Mouse (Mus musculus): ENCODE measurements at regions not wholly inside any gene's neighbourhood (a gene's known extent, or its start where the extent isn't known, plus 50 kb on each side); places are given as distances from the start of the nearest gene placed in this dataset.

DNA sequence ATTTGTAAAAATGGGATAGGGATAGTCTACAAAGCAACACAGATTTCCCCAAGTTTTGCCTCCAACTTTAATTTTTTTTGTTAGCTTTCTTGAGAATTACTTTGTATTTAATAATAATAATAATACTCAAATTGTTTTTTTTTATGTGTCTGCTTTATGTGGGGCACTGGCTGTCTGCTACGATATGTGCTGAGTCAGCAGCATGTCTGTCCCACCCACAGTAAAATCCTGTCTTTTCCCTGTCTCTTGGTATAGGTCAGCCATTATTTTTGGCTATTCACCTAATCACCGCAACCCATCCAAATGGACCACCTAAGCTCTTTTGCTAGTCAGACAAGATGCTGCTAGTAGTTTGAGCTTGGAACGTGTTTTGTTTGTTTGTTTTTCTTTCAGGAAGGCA lies 473.0 kb downstream of the Hs3st4 start:
- DNase-seq (ENCODE audit: low spot score) = no peak

DNA sequence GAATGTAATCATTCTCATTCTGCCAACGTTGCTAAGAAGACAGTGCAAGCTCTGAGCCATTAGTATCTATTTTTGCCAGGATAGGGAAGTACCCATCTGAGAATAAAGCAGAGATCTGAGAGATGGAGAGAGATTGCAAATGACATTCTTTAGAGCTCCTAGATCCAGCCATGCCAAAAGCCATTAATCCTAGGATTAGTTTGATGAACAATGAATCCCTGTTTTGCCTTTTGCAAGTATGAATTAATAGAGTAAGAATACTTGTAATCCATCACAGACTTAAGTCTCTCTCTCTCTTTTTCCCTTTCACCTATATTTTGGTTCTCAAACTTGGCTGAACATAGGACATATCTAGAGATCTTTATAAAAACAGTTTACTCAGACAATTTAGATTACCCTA lies 504.7 kb downstream of the Hs3st4 start:
- DNase-seq (ENCODE audit: low spot score) = no peak

- DNase-seq (ENCODE audit: low spot score) = no peak
Observed at GRCm38 (mm10) chr7:124491109-124491793, 508.6 kb downstream of the Hs3st4 start.

GRCm38 (mm10) chr7:124491851-124492390 lies 509.3 kb downstream of the Hs3st4 start:
- no peak for DNase-seq (ENCODE audit: low spot score)

DNA sequence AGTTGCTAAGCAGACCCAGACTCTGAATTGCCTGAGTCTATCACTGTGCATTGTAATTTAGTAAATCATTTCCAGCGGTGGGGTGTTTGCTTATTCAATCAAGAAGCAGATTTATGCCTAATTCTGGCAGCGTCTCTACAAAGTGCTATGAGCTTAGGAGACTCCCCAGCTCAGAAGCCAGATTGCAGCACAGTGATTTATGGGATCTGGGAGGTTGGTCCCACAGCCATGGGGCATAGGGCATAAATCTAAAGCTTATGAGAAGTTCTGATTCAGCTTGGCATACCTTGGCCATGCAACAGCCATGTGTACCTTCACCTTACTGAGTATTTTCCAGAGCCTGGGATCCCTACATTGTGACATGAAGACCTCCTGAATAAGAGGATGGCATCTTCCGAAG lies 518.0 kb downstream of the Hs3st4 start:
- no peak for DNase-seq (ENCODE audit: low spot score)

DNA sequence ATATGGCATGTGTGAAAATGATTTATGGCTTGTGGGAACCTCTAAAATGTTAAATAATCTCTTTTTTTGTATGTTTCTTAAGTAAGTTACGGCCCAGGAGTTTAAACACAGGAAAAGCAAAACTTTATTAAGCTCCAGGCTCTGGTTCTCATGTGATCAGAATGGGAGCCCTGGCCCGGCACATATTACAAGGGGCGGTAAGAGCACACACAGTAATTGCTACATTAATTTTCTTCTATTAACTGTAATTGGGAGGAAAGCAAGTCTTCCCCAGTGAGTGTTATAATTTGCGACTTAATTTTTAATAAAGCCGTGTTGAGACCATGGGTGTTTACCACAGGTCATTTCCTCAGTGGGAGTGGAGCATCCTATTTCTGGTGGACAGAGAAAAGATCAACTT lies 520.1 kb downstream of the Hs3st4 start:
- no peak for DNase-seq (ENCODE audit: low spot score)

- DNase-seq (ENCODE audit: low spot score) = no peak
Observed at GRCm38 (mm10) chr7:124549038-124549437, 566.4 kb downstream of the Hs3st4 start.

DNA sequence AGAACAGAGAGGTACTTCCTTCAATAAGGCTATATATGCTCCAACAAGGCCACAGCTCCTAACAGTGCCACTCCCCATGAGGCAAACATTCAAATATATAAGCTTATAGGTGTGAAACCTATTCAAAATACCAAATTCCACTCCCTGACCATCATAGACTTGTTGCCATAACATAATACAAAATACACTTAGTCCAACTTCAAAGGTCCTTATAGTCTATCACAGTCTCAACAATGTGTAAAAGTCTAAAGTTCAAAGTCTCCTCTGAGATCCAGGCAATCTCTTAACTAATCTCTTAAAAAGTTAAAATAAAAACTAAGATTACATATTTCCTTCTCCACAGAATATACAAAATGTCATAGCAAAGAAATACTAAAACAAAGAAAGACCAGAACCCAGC lies 574.5 kb downstream of the Hs3st4 start:
- DNase-seq (ENCODE audit: low spot score) = no peak

DNA sequence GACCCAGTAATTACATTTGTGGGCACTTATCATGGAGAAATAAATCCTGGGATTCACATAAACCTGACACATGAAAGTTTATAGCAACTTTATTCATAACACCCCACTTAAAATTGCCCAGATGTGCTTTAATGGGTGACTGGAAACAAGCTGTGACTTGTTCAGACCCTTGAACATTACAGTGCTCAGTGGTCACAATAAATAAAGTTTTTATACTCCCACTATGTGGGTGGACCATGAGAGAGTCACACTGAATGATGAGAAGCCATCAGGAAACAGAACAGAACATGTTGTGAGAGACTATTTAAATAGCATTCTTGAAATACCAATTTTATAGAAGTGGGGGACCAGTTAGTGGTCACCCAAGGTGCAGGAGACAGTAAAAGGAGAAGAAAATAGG lies 588.1 kb downstream of the Hs3st4 start:
- no peak for DNase-seq (ENCODE audit: low spot score)

GRCm38 (mm10) chr7:124573666-124574065 lies 591.0 kb downstream of the Hs3st4 start:
- no peak for DNase-seq (ENCODE audit: low spot score)

DNA sequence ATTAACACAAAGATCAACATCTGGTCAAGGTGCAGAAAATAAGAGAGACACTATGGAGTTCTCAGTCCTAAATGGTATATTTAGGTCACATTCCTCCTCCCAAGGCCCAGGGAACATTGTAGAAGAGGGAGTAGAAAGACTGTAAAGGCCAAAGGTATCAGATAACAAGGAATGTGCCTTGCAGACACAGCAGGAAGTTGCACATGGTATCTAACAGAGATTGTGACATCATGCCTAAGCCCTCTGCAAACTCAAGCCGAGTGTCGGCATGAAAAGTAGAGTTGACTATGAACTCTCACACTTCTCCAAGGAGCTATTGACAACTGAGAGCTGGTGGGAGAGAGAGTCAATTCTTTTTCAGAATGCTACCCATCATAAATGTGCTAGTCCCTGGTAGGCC lies 598.7 kb downstream of the Hs3st4 start:
- DNase-seq (ENCODE audit: low spot score) = no peak

DNA sequence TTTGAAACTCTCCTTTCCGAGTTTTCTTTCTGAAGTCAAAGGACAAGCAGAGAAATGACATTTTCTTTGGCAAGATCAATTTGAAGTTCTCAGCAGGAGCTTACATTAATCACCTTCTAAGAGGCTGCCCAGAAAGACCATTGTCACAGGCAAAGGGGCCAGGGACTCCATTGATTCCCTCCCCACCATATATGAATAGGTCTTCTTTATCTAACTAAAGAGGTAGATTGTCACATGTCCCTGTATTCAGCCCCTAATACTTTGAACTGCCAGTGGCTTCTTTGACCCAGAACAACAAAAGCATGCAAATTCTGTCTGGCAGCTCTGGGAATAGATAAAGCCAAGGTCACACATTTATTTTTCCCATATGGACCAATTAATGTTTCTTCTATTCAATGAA lies 602.6 kb downstream of the Hs3st4 start:
- DNase-seq (ENCODE audit: low spot score) = no peak

DNA sequence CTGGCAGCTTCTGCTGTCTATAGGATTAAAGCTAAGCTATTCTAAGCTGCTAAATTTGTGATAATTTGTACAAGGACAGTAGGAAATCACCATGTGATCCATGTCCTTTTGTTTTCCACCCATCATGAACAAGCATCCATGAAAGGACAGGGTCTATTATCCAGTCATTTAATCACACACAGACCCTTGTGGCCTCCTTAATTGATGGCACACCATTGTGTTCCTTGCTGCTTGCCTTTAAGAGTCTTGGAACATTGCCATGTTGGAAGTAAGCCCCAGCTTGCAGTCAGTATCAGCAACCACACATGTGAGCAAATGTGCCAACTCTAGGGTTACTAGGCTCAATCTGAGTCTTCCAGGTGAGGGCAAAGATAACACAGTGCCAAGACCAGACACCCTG lies 608.7 kb downstream of the Hs3st4 start:
- DNase-seq (ENCODE audit: low spot score) = no peak

- no peak for DNase-seq (ENCODE audit: low spot score)
Observed at GRCm38 (mm10) chr7:124593462-124593861, 610.8 kb downstream of the Hs3st4 start.

DNA sequence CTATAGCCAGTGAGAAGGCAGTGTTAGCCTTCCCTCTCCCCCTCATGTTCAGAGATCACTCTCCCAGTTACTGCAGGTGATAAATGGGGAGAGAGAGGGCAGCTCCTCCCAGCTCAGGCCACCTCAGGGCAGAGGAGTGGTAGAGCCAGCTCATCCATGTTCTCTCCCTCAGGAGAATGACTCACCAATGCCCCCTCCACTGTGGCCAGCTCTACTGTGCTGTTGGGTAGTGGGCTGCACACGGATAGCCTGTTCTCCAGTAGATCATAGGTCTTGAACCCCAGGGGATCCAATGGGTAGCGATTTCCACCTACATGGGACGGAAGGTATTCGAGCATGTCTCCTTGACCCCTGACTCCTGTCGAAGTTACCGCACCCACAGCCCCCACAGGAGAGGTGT lies 618.1 kb downstream of the Hs3st4 start:
- DNase-seq (ENCODE audit: low spot score) = no peak

DNA sequence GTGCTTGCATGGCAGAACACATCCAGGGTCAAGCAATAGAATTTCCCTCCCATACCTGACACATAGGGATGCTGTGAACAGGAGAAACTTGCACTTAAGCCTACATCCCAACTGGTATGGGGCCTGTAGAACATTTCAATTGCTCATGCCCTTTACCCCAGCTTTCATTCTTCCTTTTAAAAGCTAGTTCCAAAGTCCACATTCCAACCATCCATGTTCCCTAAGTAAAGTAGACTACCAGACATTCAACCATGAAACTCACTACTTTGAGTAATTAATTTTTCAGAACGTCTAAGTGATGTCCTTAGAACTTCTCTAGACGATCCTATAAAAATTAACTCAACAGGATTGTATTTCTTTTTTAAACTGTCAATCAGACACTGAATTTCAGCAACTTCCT lies 621.9 kb downstream of the Hs3st4 start:
- DNase-seq (ENCODE audit: low spot score) = no peak

DNA sequence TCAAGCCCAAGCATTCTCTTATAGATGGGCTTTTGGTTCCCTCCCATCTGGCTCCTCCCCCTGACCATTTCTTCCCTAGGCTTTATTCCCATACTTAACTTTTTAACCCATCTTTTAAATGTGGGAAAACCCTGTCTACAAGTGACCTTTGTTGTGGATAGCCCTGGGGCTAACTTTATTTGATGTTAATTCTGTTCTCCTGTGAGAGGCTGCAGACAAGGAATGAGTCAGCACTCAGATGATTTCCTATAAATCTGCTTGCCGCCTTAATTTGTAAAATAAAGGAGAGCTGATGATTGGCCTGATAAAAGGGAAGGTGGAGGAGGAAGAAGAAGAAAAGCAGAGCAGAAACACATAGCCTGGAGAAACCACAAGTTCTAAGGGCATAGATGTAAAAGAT lies 623.3 kb downstream of the Hs3st4 start:
- DNase-seq (ENCODE audit: low spot score) = no peak

DNA sequence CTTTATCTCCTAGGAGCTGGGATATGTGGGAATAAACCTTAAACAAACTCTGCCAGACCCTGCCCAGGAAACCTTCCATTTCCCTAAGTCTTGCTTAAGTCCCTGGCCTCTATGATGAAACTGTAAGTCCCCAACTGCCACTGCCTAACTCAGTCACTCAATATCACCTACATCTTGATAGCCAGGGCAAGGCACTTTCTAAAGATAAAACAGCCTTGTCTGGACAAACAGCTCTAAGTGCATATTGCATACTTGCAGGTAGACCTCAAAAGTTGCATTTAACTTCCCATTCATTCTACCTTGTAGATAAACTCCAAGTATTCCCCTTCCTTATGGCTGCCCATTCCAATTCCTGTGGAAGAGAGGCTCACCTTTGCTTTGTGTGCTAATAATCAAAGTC lies 624.4 kb downstream of the Hs3st4 start:
- no peak for DNase-seq (ENCODE audit: low spot score)

DNA sequence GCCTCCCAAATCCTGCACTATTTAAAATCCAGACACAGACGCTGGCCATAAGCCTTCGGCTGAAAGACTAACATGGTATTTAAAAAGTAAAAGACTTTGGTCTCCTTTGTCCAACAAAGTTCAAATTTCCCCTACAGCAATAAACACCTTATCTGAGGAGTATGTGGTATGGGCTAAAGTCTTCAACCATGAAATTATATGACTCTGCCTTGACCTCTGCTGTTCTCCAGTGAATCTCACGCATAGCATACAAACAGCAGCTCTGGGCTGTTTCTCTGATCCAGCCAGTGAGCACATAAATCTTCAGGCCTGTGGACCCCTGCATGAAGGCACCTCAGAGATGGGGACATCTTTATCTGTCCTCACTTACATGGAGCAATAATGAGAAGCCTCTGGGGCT lies 627.8 kb downstream of the Hs3st4 start:
- DNase-seq (ENCODE audit: low spot score) = no peak

DNA sequence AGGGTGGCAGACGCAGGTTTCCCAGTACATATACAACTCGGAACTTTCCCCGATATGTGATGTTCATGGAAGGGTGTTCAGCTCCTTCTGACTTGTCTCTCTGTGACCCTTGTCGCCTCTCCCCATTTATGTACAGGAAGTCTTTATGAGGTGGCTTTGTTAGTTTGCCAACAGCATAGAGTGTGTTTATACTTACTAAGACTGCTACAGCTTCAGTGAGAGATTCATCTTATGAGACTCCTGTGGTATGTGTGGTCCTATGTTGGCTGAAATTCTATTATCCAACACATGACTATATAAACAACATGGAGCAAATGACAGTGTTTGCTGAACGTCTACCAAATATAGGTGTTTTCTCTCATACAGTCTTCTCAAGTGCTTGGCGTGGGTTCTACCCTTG lies 664.5 kb downstream of the Hs3st4 start:
- DNase-seq (ENCODE audit: low spot score) = no peak

DNA sequence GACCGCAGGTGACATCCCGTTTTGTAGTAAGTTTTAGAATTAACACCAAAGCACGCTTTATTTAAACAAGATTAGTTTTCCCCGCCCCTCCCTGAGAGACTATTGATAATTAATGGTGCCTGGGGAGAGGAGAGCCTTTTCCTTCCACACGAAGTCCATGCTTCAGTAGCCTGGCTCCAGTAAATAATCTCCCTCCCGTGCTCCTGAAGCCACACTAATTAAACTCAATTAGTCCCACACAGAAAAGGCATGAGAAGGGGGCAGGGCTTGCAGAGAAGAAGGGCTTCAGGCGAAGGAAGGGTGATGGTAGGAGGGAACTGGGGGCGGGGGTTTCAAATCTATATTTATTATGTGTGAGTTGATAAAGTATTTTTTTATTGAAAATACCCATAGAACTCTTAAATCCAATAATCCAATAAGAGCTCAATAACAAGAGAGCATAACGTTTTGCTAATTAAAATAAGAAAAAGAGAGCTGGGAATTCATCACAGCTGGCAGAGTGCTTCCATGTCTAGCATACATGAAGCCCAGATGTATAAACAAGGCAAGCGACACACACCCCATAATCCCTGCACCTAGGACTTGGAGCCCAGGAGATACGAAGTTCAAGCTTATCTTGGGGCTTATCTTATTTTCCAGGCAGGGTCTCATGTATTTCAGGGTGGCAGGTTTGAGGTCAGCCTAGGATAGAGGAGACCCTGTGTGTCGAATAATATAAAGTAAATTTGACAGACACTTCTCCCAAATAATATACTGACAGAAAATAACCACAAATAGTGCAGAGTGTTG lies 684.7 kb downstream of the Hs3st4 start:
- DNase-seq (ENCODE audit: low spot score) = no peak

DNA sequence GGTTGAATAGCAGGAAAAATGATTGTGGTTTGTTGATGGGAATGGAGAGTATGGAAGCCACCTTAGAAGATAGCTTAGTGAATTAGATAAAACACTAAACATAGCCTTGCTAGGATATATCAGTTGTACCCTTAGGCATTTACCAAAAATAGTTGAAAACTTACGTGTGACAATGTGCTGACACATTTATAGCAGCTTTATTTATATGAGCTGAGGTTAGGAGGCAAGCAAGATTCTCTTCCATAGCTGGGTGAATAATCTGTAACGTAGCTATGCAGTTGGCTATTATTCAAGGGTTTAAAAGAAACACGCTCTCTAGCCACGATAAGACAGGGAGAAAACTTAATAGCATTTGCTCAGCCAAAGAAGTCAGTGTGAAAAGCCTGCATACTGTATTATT lies 685.4 kb downstream of the Hs3st4 start:
- no peak for DNase-seq (ENCODE audit: low spot score)

- DNase-seq (ENCODE audit: low spot score) = no peak
Observed at GRCm38 (mm10) chr7:124670477-124670876, 687.8 kb downstream of the Hs3st4 start.

GRCm38 (mm10) chr7:124671117-124671516 lies 688.4 kb downstream of the Hs3st4 start:
- DNase-seq (ENCODE audit: low spot score) = no peak
